Mouse (Mus musculus) adrenal gland, adult 10 weeks (tissue): ENCODE measurements around the gene Gm14862. TPM values are rescaled to one million over a fixed set of nuclear protein-coding genes. Genes with fewer than 3 reads are reported as not detected.

Experiments
- polyA plus RNA-seq: library from polyadenylated mRNA; stranded (reverse); fragments of 350-450 nt; fragmentation: Illumina TruSeq; extraction: RNeasy Lipid Tissue Mini Kit (QIAGEN cat#74804); gene quantifications from one replicate; pipeline ENCODE4 v1.2.3, GENCODE M21; 2014; ENCODE audit warnings: low read depth, low replicate concordance

Gene Gm14862
- polyA plus RNA-seq = not detected

GRCm38 (mm10) chrX:9256766-9257165 is at the start of gene Gm14862:
TSS of gene Gm14862 (minus strand) at chrX:9256899.

GRCm38 (mm10) chrX:9283464-9283863 is 26.8 kb upstream of the Gm14862 start, which contains the start of gene H2al1m:
TSS of gene H2al1m (plus strand) at chrX:9283764.

GRCm38 (mm10) chrX:9272460-9273361 is 16.0 kb upstream of the Gm14862 start, which contains the start of gene Xk:
TSS of gene Xk (plus strand) at chrX:9272756.

Other genes with a start within 250 kb of the Gm14862 start
- not detected for gene Fthl17e, start 223.4 kb downstream of the Gm14862 start, polyA plus RNA-seq
- not detected for gene Fthl17f, start 193.9 kb downstream of the Gm14862 start, polyA plus RNA-seq
- gene 4930402K13Rik, start 152.3 kb downstream of the Gm14862 start, polyA plus RNA-seq = not detected
- gene Lancl3, start 57.0 kb downstream of the Gm14862 start, polyA plus RNA-seq = 9.7 TPM
- gene Xk, start 15.9 kb upstream of the Gm14862 start, polyA plus RNA-seq = 7.6 TPM
- gene H2al1m, start 26.9 kb upstream of the Gm14862 start, polyA plus RNA-seq = not detected
- not detected for gene H2al1k, start 93.7 kb upstream of the Gm14862 start, polyA plus RNA-seq
- gene Cybb, start 230.9 kb upstream of the Gm14862 start, polyA plus RNA-seq = 26.8 TPM